Mouse (Mus musculus): Measurements from ENCODE around the gene Ngf. TPM values are rescaled to one million over a fixed set of nuclear protein-coding genes. Genes with fewer than 3 reads are reported as not detected.

Gene Ngf
- total and polyA plus RNA-seq, 3 experiments: not detected

- Histone ChIP-seq H3K9me3 (replicated peaks; ENCODE audit: low read length) (no peaks in the 10 kb centered on the region), H3K36me3 (replicated peaks in 1 of 2; ENCODE audit: control insufficient read depth in 1 of 2, insufficient read depth in 1 of 2, low read length in 1 of 2) (no peaks in the 10 kb centered on the region), H3K4me1 (ENCODE audit: control insufficient read depth in 1 of 2, insufficient read depth in 2 of 2) (no peaks in the 10 kb centered on the region), H3K27ac (ENCODE audit: insufficient read depth, low read depth) (no peak overlapping the region), H3K4me2 (ENCODE audit: insufficient read depth, low read depth, poor library complexity, severe bottlenecking) (no peak overlapping the region), H3K79me2 (replicated peaks; ENCODE audit: control insufficient read depth, extremely low read depth, insufficient read depth, poor library complexity, severe bottlenecking) (no peaks in the 10 kb centered on the region), H3K4me3 (replicated peaks in 1 of 3; ENCODE audit: low read depth in 2 of 3, low read length in 2 of 3, poor library complexity in 1 of 3) (no peak overlapping the region), H3K27me3 (replicated peaks) (no peaks in the 10 kb centered on the region), H3K9ac (ENCODE audit: insufficient read depth, low read depth) (no peak overlapping the region)
- in situ Hi-C loops (cut with MboI; ENCODE audit: low pct_ligation_motif_present, low pct_unique_long_range_greater_than_20kb, low sequenced_read_pairs) (no loop called here), dilution Hi-C loops (cut with MboI; ENCODE audit: extremely low pct_ligation_motif_present, extremely low pct_unique_long_range_greater_than_20kb, low sequenced_read_pairs) (no loop called here)
- no peak for DNase-seq (ENCODE audit: extremely low read depth)
- TF ChIP-seq GABPA (IDR thresholded peaks at IDR 0.05; ENCODE audit: insufficient replicate concordance, low read depth, low read length): no peak
- no peak for TF ChIP-seq EP300 (IDR thresholded peaks at IDR 0.05; ENCODE audit: low read length)
- no peak for TF ChIP-seq POLR2A (IDR thresholded peaks at IDR 0.05; ENCODE audit: low read depth, low read length)
- no peak for TF ChIP-seq ETS1 (conservative IDR thresholded peaks at IDR 0.05; ENCODE audit: low read depth, low read length)
- TF ChIP-seq ZKSCAN1 (IDR thresholded peaks at IDR 0.05; ENCODE audit: borderline replicate concordance, low read depth, low read length): no peak
- TF ChIP-seq RAD21 (IDR thresholded peaks at IDR 0.05; ENCODE audit: low read depth, low read length): no peak
Measured at GRCm38 (mm10) chr3:102556108-102556507, 86.4 kb downstream of the Ngf start.

- Histone ChIP-seq H3K9me3 (replicated peaks; ENCODE audit: low read length) (no peaks in the 10 kb centered on the region), H3K4me3 (replicated peaks in 1 of 3; ENCODE audit: low read depth in 2 of 3, low read length in 2 of 3, poor library complexity in 1 of 3) (no peak overlapping the region), H3K4me1 (ENCODE audit: control insufficient read depth in 1 of 2, insufficient read depth in 2 of 2) (no peaks in the 10 kb centered on the region), H3K27me3 (replicated peaks) (no peaks in the 10 kb centered on the region), H3K79me2 (replicated peaks; ENCODE audit: control insufficient read depth, extremely low read depth, insufficient read depth, poor library complexity, severe bottlenecking) (no peaks in the 10 kb centered on the region), H3K36me3 (replicated peaks in 1 of 2; ENCODE audit: control insufficient read depth in 1 of 2, insufficient read depth in 1 of 2, low read length in 1 of 2) (no peaks in the 10 kb centered on the region), H3K9ac (ENCODE audit: insufficient read depth, low read depth) (no peak overlapping the region), H3K4me2 (ENCODE audit: insufficient read depth, low read depth, poor library complexity, severe bottlenecking) (no peak overlapping the region), H3K27ac (ENCODE audit: insufficient read depth, low read depth) (no peak overlapping the region)
- DNase-seq (ENCODE audit: extremely low read depth): no peak
- in situ Hi-C loops (cut with MboI; ENCODE audit: low pct_ligation_motif_present, low pct_unique_long_range_greater_than_20kb, low sequenced_read_pairs) (no loop called here), dilution Hi-C loops (cut with MboI; ENCODE audit: extremely low pct_ligation_motif_present, extremely low pct_unique_long_range_greater_than_20kb, low sequenced_read_pairs) (no loop called here)
- TF ChIP-seq ZNF384 (IDR thresholded peaks at IDR 0.05; ENCODE audit: low read depth, low read length) (peak; percentile 78), HCFC1 (IDR thresholded peaks at IDR 0.05; ENCODE audit: low read depth, low read length) (no peak), MAFK (IDR thresholded peaks at IDR 0.05; ENCODE audit: insufficient replicate concordance, low read length) (peak; percentile 100)
Measured at GRCm38 (mm10) chr3:102556645-102557044, 86.9 kb downstream of the Ngf start.
